Mouse (Mus musculus): ENCODE results near the gene Krtap19-1. TPM values are rescaled to one million over a fixed set of nuclear protein-coding genes. Genes with fewer than 3 reads are reported as not detected.

Gene Krtap19-1
- polyA plus RNA-seq, 1 experiment, result not detected

GRCm38 (mm10) chr16:88848558-88848957, 20.7 kb downstream of the Krtap19-1 start:
- H3K27ac ChIP-seq (ENCODE audit: insufficient read depth, low read length), result no peak overlapping the region
- H3K4me3 ChIP-seq (replicated peaks; ENCODE audit: insufficient read depth, low read depth, low read length), result no peak overlapping the region
- H3K4me1 ChIP-seq (ENCODE audit: control insufficient read depth, insufficient read depth, low read length), result no peaks in the 10 kb centered on the region
- H3K27me3 ChIP-seq (ENCODE audit: control insufficient read depth, insufficient read depth, low read length), result no peaks in the 10 kb centered on the region
- TF ChIP-seq CTCF (IDR thresholded peaks at IDR 0.05; ENCODE audit: borderline replicate concordance, insufficient read depth, low read depth, low read length) (no peak), POLR2A (IDR thresholded peaks at IDR 0.05; ENCODE audit: borderline replicate concordance, insufficient read depth, low read length) (no peak)
- whole genome bisulfite sequencing, result 89% methylated on average over 4 of the region's 4 CpGs
- DNase-seq, result no peak

- Histone ChIP-seq H3K4me1 (ENCODE audit: control insufficient read depth, insufficient read depth, low read length) (no peaks in the 10 kb centered on the region), H3K27ac (ENCODE audit: insufficient read depth, low read length) (no peak overlapping the region), H3K27me3 (ENCODE audit: control insufficient read depth, insufficient read depth, low read length) (no peaks in the 10 kb centered on the region), H3K4me3 (replicated peaks; ENCODE audit: insufficient read depth, low read depth, low read length) (no peak overlapping the region)
- DNase-seq, result no peak
- 95% methylated on average over 1 of the region's 1 CpGs for WGBS
- TF ChIP-seq POLR2A (IDR thresholded peaks at IDR 0.05; ENCODE audit: borderline replicate concordance, insufficient read depth, low read length), result no peak
- TF ChIP-seq CTCF (IDR thresholded peaks at IDR 0.05; ENCODE audit: borderline replicate concordance, insufficient read depth, low read depth, low read length), result no peak
Measured at GRCm38 (mm10) chr16:88847363-88847762, 21.8 kb downstream of the Krtap19-1 start.

GRCm38 (mm10) chr16:88826978-88827377, 42.2 kb downstream of the Krtap19-1 start:
- Histone ChIP-seq H3K27ac (ENCODE audit: insufficient read depth, low read length) (no peak overlapping the region), H3K27me3 (ENCODE audit: control insufficient read depth, insufficient read depth, low read length) (no peaks in the 10 kb centered on the region), H3K4me3 (replicated peaks; ENCODE audit: insufficient read depth, low read depth, low read length) (no peak overlapping the region), H3K4me1 (ENCODE audit: control insufficient read depth, insufficient read depth, low read length) (no peaks in the 10 kb centered on the region)
- TF ChIP-seq CTCF (IDR thresholded peaks at IDR 0.05; ENCODE audit: borderline replicate concordance, insufficient read depth, low read depth, low read length), result no peak
- no peak for TF ChIP-seq POLR2A (IDR thresholded peaks at IDR 0.05; ENCODE audit: borderline replicate concordance, insufficient read depth, low read length)
- WGBS, result 89% methylated on average over 3 of the region's 3 CpGs
- DNase-seq, result no peak

- H3K27ac ChIP-seq (ENCODE audit: insufficient read depth, low read length), result no peak within 1 kb of the TSS
- H3K4me3 ChIP-seq (replicated peaks; ENCODE audit: insufficient read depth, low read depth, low read length), result no peak within 1 kb of the TSS
- TF ChIP-seq CTCF (IDR thresholded peaks at IDR 0.05; ENCODE audit: borderline replicate concordance, insufficient read depth, low read depth, low read length) (no peak), POLR2A (IDR thresholded peaks at IDR 0.05; ENCODE audit: borderline replicate concordance, insufficient read depth, low read length) (no peak)
- WGBS, result 62% methylated on average over 9 of the region's 9 CpGs
- H3K27me3 ChIP-seq (ENCODE audit: control insufficient read depth, insufficient read depth, low read length), result no peaks in the 10 kb centered on the region
- H3K4me1 ChIP-seq (ENCODE audit: control insufficient read depth, insufficient read depth, low read length), result no peaks in the 10 kb centered on the region
- no peak for DNase-seq
Measured at GRCm38 (mm10) chr16:88826095-88826652, 43.0 kb downstream of the Krtap19-1 start, which contains the start of gene Krtap14. Gene Krtap14, minus strand, starts transcription at chr16:88826145.

GRCm38 (mm10) chr16:88823736-88824135, 45.5 kb downstream of the Krtap19-1 start:
- peak in 1 of 2 experiments; percentile 19 for DNase-seq
- H3K27me3 ChIP-seq (ENCODE audit: control insufficient read depth, insufficient read depth, low read length), result no peaks in the 10 kb centered on the region
- H3K4me3 ChIP-seq (replicated peaks; ENCODE audit: insufficient read depth, low read depth, low read length), result no peak overlapping the region
- no peaks in the 10 kb centered on the region for H3K4me1 ChIP-seq (ENCODE audit: control insufficient read depth, insufficient read depth, low read length)
- H3K27ac ChIP-seq (ENCODE audit: insufficient read depth, low read length), result no peak overlapping the region
- TF ChIP-seq CTCF (IDR thresholded peaks at IDR 0.05; ENCODE audit: borderline replicate concordance, insufficient read depth, low read depth, low read length) (peak; percentile 37; the same call in 1 of the 2 replicates), POLR2A (IDR thresholded peaks at IDR 0.05; ENCODE audit: borderline replicate concordance, insufficient read depth, low read length) (no peak)
- WGBS, result 89% methylated on average over 3 of the region's 3 CpGs

GRCm38 (mm10) chr16:88820066-88820465, 49.1 kb downstream of the Krtap19-1 start, which contains the start of gene Krtap15:
Gene Krtap15, plus strand, starts transcription at chr16:88820215.
- TF ChIP-seq POLR2A (IDR thresholded peaks at IDR 0.05; ENCODE audit: borderline replicate concordance, insufficient read depth, low read length), result no peak
- TF ChIP-seq CTCF (IDR thresholded peaks at IDR 0.05; ENCODE audit: borderline replicate concordance, insufficient read depth, low read depth, low read length), result no peak
- H3K27ac ChIP-seq (ENCODE audit: insufficient read depth, low read length), result no peak within 1 kb of the TSS
- no peak for DNase-seq
- H3K4me1 ChIP-seq (ENCODE audit: control insufficient read depth, insufficient read depth, low read length), result no peaks in the 10 kb centered on the region
- H3K4me3 ChIP-seq (replicated peaks; ENCODE audit: insufficient read depth, low read depth, low read length), result no peak within 1 kb of the TSS
- H3K27me3 ChIP-seq (ENCODE audit: control insufficient read depth, insufficient read depth, low read length), result no peaks in the 10 kb centered on the region
- WGBS, result 18% methylated on average over 3 of the region's 3 CpGs

Other genes with a start within 250 kb of the Krtap19-1 start
- gene 2310079G19Rik, start 241.7 kb downstream of the Krtap19-1 start, polyA plus RNA-seq (2012; rRNA removed), result not detected in 2 replicates
- gene Krtap26-1, start 221.6 kb downstream of the Krtap19-1 start, polyA plus RNA-seq (2012; rRNA removed), result not detected in 2 replicates
- not detected in 2 replicates for gene Krtap27-1, start 197.7 kb downstream of the Krtap19-1 start, polyA plus RNA-seq (2012; rRNA removed)
- not detected in 2 replicates for gene 2310061N02Rik, start 161.4 kb downstream of the Krtap19-1 start, polyA plus RNA-seq (2012; rRNA removed)
- not detected in 2 replicates for gene Krtap13-1, start 140.5 kb downstream of the Krtap19-1 start, polyA plus RNA-seq (2012; rRNA removed)
- not detected in 2 replicates for gene Krtap13, start 117.8 kb downstream of the Krtap19-1 start, polyA plus RNA-seq (2012; rRNA removed)
- gene 2310034C09Rik, start 110.6 kb downstream of the Krtap19-1 start, polyA plus RNA-seq (2012; rRNA removed), result not detected in 2 replicates
- not detected in 2 replicates for gene 2310057N15Rik, start 95.2 kb downstream of the Krtap19-1 start, polyA plus RNA-seq (2012; rRNA removed)
- gene Gm5965, start 91.5 kb downstream of the Krtap19-1 start, polyA plus RNA-seq (2012; rRNA removed), result not detected in 2 replicates
- not detected in 2 replicates for gene Gm20741, start 57.2 kb downstream of the Krtap19-1 start, polyA plus RNA-seq (2012; rRNA removed)
- not detected in 2 replicates for gene Krtap15, start 49.2 kb downstream of the Krtap19-1 start, polyA plus RNA-seq (2012; rRNA removed)
- not detected in 2 replicates for gene Krtap14, start 43.3 kb downstream of the Krtap19-1 start, polyA plus RNA-seq (2012; rRNA removed)
- not detected in 2 replicates for gene Krtap19-2, start 4.9 kb upstream of the Krtap19-1 start, polyA plus RNA-seq (2012; rRNA removed)
- gene Krtap19-3, start 8.6 kb upstream of the Krtap19-1 start, polyA plus RNA-seq (2012; rRNA removed), result not detected in 2 replicates
- not detected in 2 replicates for gene Krtap19-4, start 15.7 kb upstream of the Krtap19-1 start, polyA plus RNA-seq (2012; rRNA removed)
- gene Krtap19-5, start 27.0 kb upstream of the Krtap19-1 start, polyA plus RNA-seq (2012; rRNA removed), result not detected in 2 replicates
- not detected in 2 replicates for gene Krtap19-9b, start 62.9 kb upstream of the Krtap19-1 start, polyA plus RNA-seq (2012; rRNA removed)
- not detected in 2 replicates for gene Krtap16-3, start 93.5 kb upstream of the Krtap19-1 start, polyA plus RNA-seq (2012; rRNA removed)
- not detected in 2 replicates for gene Krtap22-2, start 141.3 kb upstream of the Krtap19-1 start, polyA plus RNA-seq (2012; rRNA removed)
- gene Gm10229, start 145.9 kb upstream of the Krtap19-1 start, polyA plus RNA-seq (2012; rRNA removed), result not detected in 2 replicates
- gene Krtap6-1, start 162.3 kb upstream of the Krtap19-1 start, polyA plus RNA-seq (2012; rRNA removed), result not detected in 2 replicates
- gene Gm10228, start 172.1 kb upstream of the Krtap19-1 start, polyA plus RNA-seq (2012; rRNA removed), result not detected in 2 replicates
- gene Krtap6-5, start 178.5 kb upstream of the Krtap19-1 start, polyA plus RNA-seq (2012; rRNA removed), result not detected in 2 replicates
- not detected in 2 replicates for gene 1110025L11Rik, start 194.6 kb upstream of the Krtap19-1 start, polyA plus RNA-seq (2012; rRNA removed)
- gene Krtap6-3, start 214.6 kb upstream of the Krtap19-1 start, polyA plus RNA-seq (2012; rRNA removed), result not detected in 2 replicates

Data from cerebellum, adult 2 months (tissue).